Mouse (Mus musculus) cerebellum, adult 9-11 months (tissue): ENCODE data around the gene Sult2a6.

Source experiments
- DNase-seq: peaks from one replicate; pipeline ENCODE4 v3.0.0; 2022

Sult2a6 gene

GRCm38 (mm10) chr7:14254770-14255169, at the start of gene Sult2a6:
Gene Sult2a6 (minus strand): TSS chr7:14254870.
- no peak for DNase-seq

DNA sequence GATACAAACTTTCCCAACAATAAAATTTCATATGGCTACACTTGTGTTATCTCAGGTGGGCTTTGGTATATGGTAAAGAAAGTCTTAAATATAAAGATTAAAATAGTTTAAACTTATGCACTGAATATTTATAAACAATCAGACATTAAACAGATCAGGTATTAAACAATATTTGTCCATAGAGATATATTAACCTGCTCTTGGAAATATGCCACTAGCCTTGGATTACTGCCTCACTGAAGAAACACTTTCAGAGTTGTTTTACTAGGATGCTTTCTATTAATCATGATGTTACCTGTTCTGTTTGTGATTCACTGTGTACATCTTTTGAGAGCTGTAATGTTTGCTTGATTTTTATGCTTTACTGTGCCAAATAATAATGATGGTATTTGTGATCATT, 39.4 kb downstream of the Sult2a6 start:
- DNase-seq, result no peak

DNA sequence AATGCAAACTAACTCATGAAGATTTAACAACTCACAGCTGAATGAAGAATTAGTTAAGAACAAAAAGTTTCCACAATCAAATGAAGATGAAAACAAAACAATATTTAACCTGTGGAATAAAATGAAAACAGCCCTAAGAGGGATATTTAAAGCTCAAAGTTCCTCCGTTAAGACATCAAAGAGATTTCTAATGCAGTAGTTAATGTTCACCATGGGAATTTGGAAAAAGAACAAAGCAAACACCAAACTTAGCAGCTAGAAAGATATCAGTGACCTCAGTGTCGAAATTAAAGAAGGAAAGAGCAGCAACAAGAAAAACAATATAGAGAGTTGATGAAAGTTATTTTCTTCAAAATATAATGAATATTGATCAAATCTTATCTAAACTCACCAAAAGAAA, 51.3 kb downstream of the Sult2a6 start:
- no peak for DNase-seq

GRCm38 (mm10) chr7:14202487-14202886, 52.2 kb downstream of the Sult2a6 start:
- DNase-seq, result no peak
